Mouse (Mus musculus) adrenal gland, adult 18-20 months (tissue): ENCODE data around the gene Plod2. TPM values are rescaled to one million over a fixed set of nuclear protein-coding genes. Genes with fewer than 3 reads are reported as not detected.

Experiments used
- DNase-seq, 2 experiments: peaks; one replicate each; pipeline ENCODE4 v3.0.0; 2021 to 2022; ENCODE audit warnings: low spot score in 2 of 2
- total RNA-seq, 2 experiments: library from RNA; stranded (reverse); gene quantifications; 1 replicate in 1 of 2; 2 replicates in 1 of 2; pipeline ENCODE4 v1.2.3; 2021

The Plod2 gene
- total RNA-seq, 2 experiments from 2014 or later: 247 to 280 TPM

GRCm38 (mm10) chr9:92551666-92552065 lies 9.6 kb downstream of the Plod2 start:
- DNase-seq: no peak

GRCm38 (mm10) chr9:92552691-92553090 lies 10.7 kb downstream of the Plod2 start:
- no peak for DNase-seq

GRCm38 (mm10) chr9:92555006-92555958 lies 13.3 kb downstream of the Plod2 start:
- DNase-seq: no peak

- no peak for DNase-seq
Observed at GRCm38 (mm10) chr9:92559750-92560149, 17.7 kb downstream of the Plod2 start.

- DNase-seq: no peak
Observed at GRCm38 (mm10) chr9:92560840-92561547, 19.0 kb downstream of the Plod2 start.

GRCm38 (mm10) chr9:92562416-92562815 lies 20.4 kb downstream of the Plod2 start:
- no peak for DNase-seq

GRCm38 (mm10) chr9:92563306-92563705 lies 21.3 kb downstream of the Plod2 start:
- no peak for DNase-seq

GRCm38 (mm10) chr9:92564391-92564790 lies 22.4 kb downstream of the Plod2 start:
- DNase-seq: no peak

- no peak for DNase-seq
Observed at GRCm38 (mm10) chr9:92566234-92566633, 24.2 kb downstream of the Plod2 start.

- DNase-seq: no peak
Observed at GRCm38 (mm10) chr9:92567474-92567873, 25.5 kb downstream of the Plod2 start.

- DNase-seq: no peak
Observed at GRCm38 (mm10) chr9:92568798-92569197, 26.8 kb downstream of the Plod2 start.

GRCm38 (mm10) chr9:92572376-92573108 lies 30.5 kb downstream of the Plod2 start:
- DNase-seq: no peak

- no peak for DNase-seq
Observed at GRCm38 (mm10) chr9:92583876-92584275, 41.9 kb downstream of the Plod2 start.

GRCm38 (mm10) chr9:92586025-92586424 lies 44.0 kb downstream of the Plod2 start:
- DNase-seq: no peak

- no peak for DNase-seq
Observed at GRCm38 (mm10) chr9:92587391-92587790, 45.4 kb downstream of the Plod2 start.

GRCm38 (mm10) chr9:92588226-92588625 lies 46.2 kb downstream of the Plod2 start:
- peak in 1 of 2 experiments; percentile 37 for DNase-seq

GRCm38 (mm10) chr9:92589021-92589420 lies 47.0 kb downstream of the Plod2 start:
- DNase-seq: peak in 1 of 2 experiments; percentile 61

GRCm38 (mm10) chr9:92591482-92591881 lies 49.5 kb downstream of the Plod2 start:
- no peak for DNase-seq

GRCm38 (mm10) chr9:92592757-92593156 lies 50.7 kb downstream of the Plod2 start:
- DNase-seq: no peak

GRCm38 (mm10) chr9:92594491-92594890 lies 52.5 kb downstream of the Plod2 start:
- DNase-seq: no peak

GRCm38 (mm10) chr9:92595296-92595695 lies 53.3 kb downstream of the Plod2 start:
- no peak for DNase-seq
